Mouse (Mus musculus) liver, postnatal 0 days (tissue): ENCODE results near the gene M1ap.

Source experiments
- CTCF ChIP-seq: sonication (generic); IDR thresholded peaks from 2 replicates; pipeline ENCODE4 v1.5.1; 2016; ENCODE audit warnings: antibody characterized with exemption, low read depth
- EP300 ChIP-seq: IDR thresholded peaks from 2 replicates; pipeline ENCODE4 v1.6.1; 2016; ENCODE audit warnings: antibody characterized with exemption, low read depth, mild to moderate bottlenecking

DNA sequence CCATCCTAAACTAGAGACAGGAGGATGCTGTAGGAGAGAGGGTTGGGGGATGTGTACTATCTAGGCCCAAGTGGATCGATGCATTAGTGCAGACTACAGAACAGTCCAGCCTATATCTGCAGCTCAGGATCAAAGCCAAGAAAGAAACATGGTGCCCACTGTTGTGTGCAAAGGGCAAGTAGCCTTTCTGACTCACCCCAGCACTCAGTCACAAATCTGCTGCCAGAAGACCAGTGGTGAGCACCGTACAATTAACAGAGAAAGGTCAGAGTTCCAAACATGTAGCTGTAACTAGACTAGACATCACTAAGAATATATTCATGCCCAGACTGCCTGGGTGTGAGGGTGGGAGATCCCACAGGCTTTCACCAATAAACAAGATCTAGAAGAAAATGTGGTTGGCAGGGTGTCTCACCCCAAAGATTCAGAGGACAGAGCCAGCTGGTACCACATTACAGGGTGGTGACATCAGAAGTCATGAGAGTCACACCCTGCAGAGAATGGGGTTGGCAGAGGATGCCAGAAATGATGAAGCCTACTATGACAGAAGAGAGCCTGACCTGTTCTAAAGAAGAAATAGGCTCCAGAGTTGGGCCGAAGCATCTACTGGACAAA, 12.0 kb upstream of the M1ap start:
- TF ChIP-seq CTCF (no peak), EP300 (no peak)
